Mouse (Mus musculus) olfactory bulb, adult 2 months (tissue): ENCODE measurements around the gene Ptpn23.

ENCODE experiments used
- CTCF ChIP-seq: fragments of 200-500 bp; IDR thresholded peaks from 2 replicates; pipeline ENCODE4 v1.5.1; 2012; ENCODE audit warnings: low read depth, mild to moderate bottlenecking, low read length, moderate library complexity; ENCODE audit not compliant: insufficient read depth
- POLR2A ChIP-seq: fragments of 200-500 bp; IDR thresholded peaks from 2 replicates; pipeline ENCODE4 v1.6.1; 2012; ENCODE audit warnings: mild to moderate bottlenecking, low read depth, low read length, moderate library complexity; ENCODE audit not compliant: insufficient read depth

DNA sequence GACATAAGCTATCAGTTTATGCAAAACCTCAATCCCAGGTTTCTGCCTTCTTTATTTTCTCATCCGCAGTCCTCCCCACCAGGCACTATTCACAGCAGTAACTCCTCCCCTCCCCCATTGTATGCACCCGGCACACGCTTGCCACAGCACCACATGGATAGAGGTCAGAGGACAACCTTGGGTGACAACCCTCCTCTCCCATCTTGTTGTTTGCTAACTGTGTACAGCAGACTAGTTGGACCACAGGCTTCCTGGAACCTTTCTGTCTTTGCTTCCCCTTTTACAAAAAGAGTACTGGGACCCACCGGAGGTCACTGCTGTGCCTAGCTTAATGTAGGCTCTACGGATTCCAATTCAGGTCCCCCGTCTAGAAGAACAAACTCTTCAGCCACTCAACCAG is 32.5 kb upstream of the Ptpn23 start:
- TF ChIP-seq CTCF (no peak), POLR2A (no peak)
